Mouse (Mus musculus) hindbrain, embryonic 14.5 days (tissue): ENCODE measurements around the gene Hecw1. TPM values are rescaled to one million over a fixed set of nuclear protein-coding genes. Genes with fewer than 3 reads are reported as not detected.
"Not testable (repeated sequence)": the region's sequence is repeated elsewhere in the genome, so short reads cannot be mapped to it uniquely, and the experiment has no call there.

Experiments
- ATAC-seq: fragments of 200-750 bp; cut with Nextera tagmentation; 2 replicates; pipeline ENCODE4 v1.8.0; 2017; ENCODE audit warnings: moderate number of reproducible peaks, mild to moderate bottlenecking, moderate TSS enrichment, moderate library complexity; ENCODE audit not compliant: low FRiP score
- DNase-seq: peaks from one replicate; pipeline ENCODE4 v3.0.0-alpha.2; 2015; ENCODE audit warnings: low spot score
- H3K27ac ChIP-seq: fragments of 300-500 bp; sonication (generic); 2 replicates; pipeline ENCODE4 v1.5.1; 2014; ENCODE audit warnings: mild to moderate bottlenecking, moderate library complexity
- H3K27me3 ChIP-seq: fragments of 300-500 bp; sonication (generic); 2 replicates; pipeline ENCODE4 v1.6.1; 2014; ENCODE audit warnings: mild to moderate bottlenecking, low read length, mixed read lengths; ENCODE audit not compliant: control insufficient read depth, insufficient read depth
- H3K36me3 ChIP-seq: fragments of 300-500 bp; sonication (generic); replicated peaks from 2 replicates; pipeline ENCODE4 v1.6.1; 2014; ENCODE audit not compliant: control insufficient read depth, insufficient read depth
- H3K4me1 ChIP-seq: fragments of 300-500 bp; sonication (generic); replicated peaks from 2 replicates; pipeline ENCODE4 v1.6.1; 2014; ENCODE audit warnings: antibody characterized with exemption, low read length, mixed read lengths; ENCODE audit not compliant: control insufficient read depth, insufficient read depth
- H3K4me2 ChIP-seq: fragments of 300-500 bp; sonication (generic); replicated peaks from 2 replicates; pipeline ENCODE4 v1.6.1; 2014; ENCODE audit warnings: mild to moderate bottlenecking, moderate library complexity
- H3K4me3 ChIP-seq: fragments of 300-500 bp; sonication (generic); replicated peaks from 2 replicates; pipeline ENCODE4 v1.5.1; 2014; ENCODE audit warnings: mild to moderate bottlenecking, low read length
- H3K9ac ChIP-seq: fragments of 300-500 bp; sonication (generic); 2 replicates; pipeline ENCODE4 v1.6.1; 2014
- H3K9me3 ChIP-seq: fragments of 300-500 bp; sonication (generic); 2 replicates; pipeline ENCODE4 v1.6.1; 2016; ENCODE audit warnings: low read length; ENCODE audit not compliant: control insufficient read depth
- WGBS: fragments of 180-500 bp; shearing (Covaris S2); extraction: QIAGEN DNeasy Blood & Tissue Kit; methylation state at CpG from one replicate; pipeline ENCODE4 v1.1.7; 2014; 5-methylcytosine and 5-hydroxymethylcytosine counted together
- polyA plus RNA-seq: library from polyadenylated mRNA; unstranded; fragments of >200 nt; fragmentation: Nextera tagmentation; extraction: Ambion mirVana; gene quantifications from 2 replicates; pipeline ENCODE4 v1.2.1, GENCODE M21; 2014

Gene Hecw1
- polyA plus RNA-seq, 1 experiment from 2014 or later, result 42.6 TPM

- no peak overlapping the region for H3K4me2 ChIP-seq
- ATAC-seq (no peak), DNase-seq (no peak)
- H3K36me3 ChIP-seq, result peaks cover 18% of the 10 kb centered on the region
- H3K4me1 ChIP-seq, result no peaks in the 10 kb centered on the region
- WGBS, result 17% methylated on average over 1 of the region's 1 CpGs
- no peaks in the 10 kb centered on the region for H3K27me3 ChIP-seq
- H3K9ac ChIP-seq, result no peak overlapping the region
- H3K9me3 ChIP-seq, result no peaks in the 10 kb centered on the region
- H3K4me3 ChIP-seq, result no peak overlapping the region
- H3K27ac ChIP-seq, result no peak overlapping the region
Measured at GRCm38 (mm10) chr13:14290016-14290415, 233.0 kb downstream of the Hecw1 start.

GRCm38 (mm10) chr13:14271476-14271875 lies 251.6 kb downstream of the Hecw1 start:
- H3K9ac ChIP-seq, result no peak overlapping the region
- H3K9me3 ChIP-seq, result no peaks in the 10 kb centered on the region
- peaks cover 29% of the 10 kb centered on the region for H3K36me3 ChIP-seq
- no peaks in the 10 kb centered on the region for H3K27me3 ChIP-seq
- no peak overlapping the region for H3K27ac ChIP-seq
- ATAC-seq (no peak), DNase-seq (no peak)
- H3K4me3 ChIP-seq, result no peak overlapping the region
- H3K4me2 ChIP-seq, result no peak overlapping the region
- no peaks in the 10 kb centered on the region for H3K4me1 ChIP-seq

GRCm38 (mm10) chr13:14260939-14261338 lies 262.1 kb downstream of the Hecw1 start:
- not testable (repeated sequence) for H3K27ac ChIP-seq, H3K4me1 ChIP-seq, DNase-seq, ATAC-seq, H3K4me2 ChIP-seq, H3K9ac ChIP-seq, H3K27me3 ChIP-seq, H3K9me3 ChIP-seq, H3K4me3 ChIP-seq
- peaks cover 37% of the 10 kb centered on the region for H3K36me3 ChIP-seq
- WGBS, result 20% methylated on average over 8 of the region's 9 CpGs

- no peak overlapping the region for H3K4me3 ChIP-seq
- no peak overlapping the region for H3K4me2 ChIP-seq
- WGBS, result 63% methylated on average over 2 of the region's 2 CpGs
- no peak overlapping the region for H3K9ac ChIP-seq
- no peaks in the 10 kb centered on the region for H3K4me1 ChIP-seq
- ATAC-seq (no peak), DNase-seq (no peak)
- no peaks in the 10 kb centered on the region for H3K9me3 ChIP-seq
- no peaks in the 10 kb centered on the region for H3K27me3 ChIP-seq
- H3K36me3 ChIP-seq, result peaks cover 34% of the 10 kb centered on the region
- no peak overlapping the region for H3K27ac ChIP-seq
Measured at GRCm38 (mm10) chr13:14245946-14246345, 277.1 kb downstream of the Hecw1 start.

GRCm38 (mm10) chr13:14179669-14180068 lies 343.4 kb downstream of the Hecw1 start:
- H3K27me3 ChIP-seq, result no peaks in the 10 kb centered on the region

GRCm38 (mm10) chr13:14177989-14178388 lies 345.0 kb downstream of the Hecw1 start:
- Histone ChIP-seq H3K36me3 (peaks cover 16% of the 10 kb centered on the region), H3K9ac (no peak overlapping the region), H3K4me1 (no peaks in the 10 kb centered on the region), H3K27ac (no peak overlapping the region), H3K4me2 (no peak overlapping the region), H3K4me3 (no peak overlapping the region), H3K9me3 (no peaks in the 10 kb centered on the region), H3K27me3 (no peaks in the 10 kb centered on the region)
- 91% methylated on average over 1 of the region's 1 CpGs for WGBS
- no peak for ATAC-seq
- no peak for DNase-seq

More at GRCm38 (mm10) chr13:14179669-14180068, 343.4 kb downstream of the Hecw1 start:
- Histone ChIP-seq H3K9me3 (no peaks in the 10 kb centered on the region), H3K4me2 (no peak overlapping the region), H3K9ac (no peak overlapping the region), H3K27ac (no peak overlapping the region), H3K4me1 (no peaks in the 10 kb centered on the region), H3K36me3 (peaks cover 23% of the 10 kb centered on the region), H3K4me3 (no peak overlapping the region)
- no peak for DNase-seq
- 82% methylated on average over 3 of the region's 3 CpGs for WGBS
- ATAC-seq, result no peak; the same call in 1 of the 2 replicates

Other genes starting within 250 kb of the Hecw1 start
- 114 and 122 TPM in 2 replicates for gene Mrpl32, start 89.9 kb upstream of the Hecw1 start, polyA plus RNA-seq
- 167 and 185 TPM in 2 replicates for gene Psma2, start 90.0 kb upstream of the Hecw1 start, polyA plus RNA-seq
- gene AW209491, start 106.9 kb upstream of the Hecw1 start, polyA plus RNA-seq, result 40.9 and 42.2 TPM in 2 replicates